ENCODE assay signal across 34 mouse cellular contexts in the genomic region with DNA sequence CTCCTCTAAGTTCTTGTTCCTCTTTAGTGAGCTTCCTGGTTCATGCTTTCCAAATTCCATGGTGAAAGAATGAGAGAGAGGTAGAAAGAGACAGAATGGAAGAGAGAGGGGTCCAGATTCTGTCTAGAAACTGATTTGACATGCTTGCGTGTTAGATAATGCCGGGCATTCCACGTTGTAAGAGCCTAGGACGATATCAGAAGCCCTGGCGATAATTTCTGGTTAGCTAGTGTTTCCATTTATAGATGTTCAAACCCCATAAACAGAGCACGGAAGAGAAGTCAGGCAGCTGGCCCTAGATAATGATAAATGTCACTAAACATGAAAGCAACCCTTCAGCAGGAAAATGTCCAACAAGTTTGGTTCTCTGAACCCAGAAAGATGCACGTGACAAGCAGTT. TPM values are rescaled to one million over a fixed set of nuclear protein-coding genes. Genes with fewer than 3 reads are reported as not detected.
DNase-seq lines count a peak whose midpoint lies in the region; ATAC-seq and TF ChIP-seq lines count a peak whose summit lies in the region.
"Had no signal": no experiment of that assay in that cellular context is flagged by ENCODE, and none has a peak within 500 bp of the region (broad histone marks: within the 10 kb centered on the region; RNA-seq: fewer than 3 reads in every experiment).

No protein-coding gene starts in this region.

- no peak for TF ChIP-seq CTCF in heart, adult 2 months (IDR thresholded peaks at IDR 0.05)

- H3K4me3 ChIP-seq in heart, adult 2 months = peak overlapping the region; percentile 48
- H3K4me3 ChIP-seq in heart, embryonic 11.5 days (ENCODE audit: low read depth, low read length) = peak overlapping the region; percentile 54
- peak overlapping the region; percentile 54 for H3K4me3 ChIP-seq in heart, embryonic 15.5 days
- H3K4me3 ChIP-seq: embryonic facial prominence, embryonic 12.5 days; hindbrain, embryonic 15.5 days; limb, embryonic 10.5 days; limb, embryonic 15.5 days; liver, embryonic 13.5 days; midbrain, embryonic 13.5 days had no signal

- peak in 1 of 2 experiments; percentile 23 for DNase-seq in heart, adult 2 months
- DNase-seq in heart, postnatal 25 days (ENCODE audit: low spot score) = no peak
- DNase-seq in skeletal muscle tissue, adult 2 months (ENCODE audit: low read depth, low spot score) = peak; percentile 75
- DNase-seq in cerebellum, adult 18-20 months = no peak
- DNase-seq in frontal cortex, postnatal 14 days (ENCODE audit: low spot score in 2 of 2) = no peak
- DNase-seq: adrenal gland, postnatal 10 days; B cell, adult 2 months; cerebellum, adult 11 months; cerebellum, adult 9-11 months; embryo, embryonic 11 days; gastrocnemius, postnatal 10 days; kidney, adult 9 months; kidney, postnatal 10 days; layer of hippocampus, adult 9-11 months; liver, embryonic 13.5 days; lung, adult 18-20 months; lung, postnatal 10 days; thymus, postnatal 4 days had no signal

- no peaks in the 10 kb centered on the region for H3K36me3 ChIP-seq in heart, adult 2 months (ENCODE audit: control insufficient read depth, insufficient read depth, low read length)
- H3K36me3 ChIP-seq in heart, embryonic 11.5 days (ENCODE audit: control insufficient read depth, insufficient read depth, low read length) = no peaks in the 10 kb centered on the region
- no peaks in the 10 kb centered on the region for H3K36me3 ChIP-seq in heart, embryonic 15.5 days
- H3K36me3 ChIP-seq: embryonic facial prominence, embryonic 12.5 days; hindbrain, embryonic 15.5 days; limb, embryonic 10.5 days; limb, embryonic 15.5 days; liver, embryonic 13.5 days; midbrain, embryonic 13.5 days had no signal

- intact Hi-C loops in heart, adult 2 months (cut with DNase I) = loop anchor here (5.0 kb wide), 1 partner anchor 35 kb away; no protein-coding TSS in a partner anchor
- intact Hi-C loops in heart, postnatal 25 days (cut with DNase I) = no loop called here

- no peak for ATAC-seq in heart, embryonic 11.5 days (replicated peaks; ENCODE audit: insufficient number of reproducible peaks, low FRiP score, low TSS enrichment)
- ATAC-seq in heart, embryonic 15.5 days (replicated peaks; ENCODE audit: insufficient number of reproducible peaks, insufficient read depth, low FRiP score, low read depth) = peak; percentile 77
- ATAC-seq: forebrain, embryonic 14.5 days; inflammation-experienced regulatory T-cells, adult 6 months; midbrain, embryonic 13.5 days had no signal

- WGBS in heart, adult 2 months = 15% methylated on average over 7 of the region's 7 CpGs
- 24% methylated on average over 7 of the region's 7 CpGs for WGBS in heart, embryonic 11.5 days (ENCODE audit: insufficient replicate concordance)
- 20% methylated on average over 7 of the region's 7 CpGs for WGBS in heart, embryonic 15.5 days

- peak overlapping the region; percentile 58 for H3K4me2 ChIP-seq in heart, embryonic 11.5 days
- H3K4me2 ChIP-seq in heart, embryonic 15.5 days = peak overlapping the region; percentile 47
- H3K4me2 ChIP-seq: embryonic facial prominence, embryonic 12.5 days; hindbrain, embryonic 15.5 days; limb, embryonic 15.5 days; liver, embryonic 13.5 days; midbrain, embryonic 13.5 days had no signal

- H3K27me3 ChIP-seq in heart, adult 2 months (ENCODE audit: control insufficient read depth, insufficient read depth, low read length) = no peaks in the 10 kb centered on the region
- no peaks in the 10 kb centered on the region for H3K27me3 ChIP-seq in heart, embryonic 11.5 days (ENCODE audit: control insufficient read depth, insufficient read depth, low read length)
- no peaks in the 10 kb centered on the region for H3K27me3 ChIP-seq in heart, embryonic 15.5 days
- H3K27me3 ChIP-seq: CH12.LX; embryonic facial prominence, embryonic 12.5 days; hindbrain, embryonic 15.5 days; limb, embryonic 15.5 days; liver, embryonic 13.5 days; midbrain, embryonic 13.5 days had no signal

- H3K9ac ChIP-seq in heart, adult 2 months (ENCODE audit: low read depth, low read length) = peak overlapping the region; percentile 53; the same call in 1 of the 2 replicates
- H3K9ac ChIP-seq in heart, embryonic 11.5 days (ENCODE audit: low read depth, low read length) = peak overlapping the region; percentile 70
- peak overlapping the region; percentile 58 for H3K9ac ChIP-seq in heart, embryonic 15.5 days
- H3K9ac ChIP-seq: embryonic facial prominence, embryonic 12.5 days; hindbrain, embryonic 15.5 days; limb, embryonic 15.5 days; liver, embryonic 13.5 days; midbrain, embryonic 13.5 days had no signal

- H3K4me1 ChIP-seq in heart, adult 2 months (ENCODE audit: control insufficient read depth, insufficient read depth, low read length) = no peaks in the 10 kb centered on the region; the same call in 1 of the 2 replicates
- peaks cover 10% of the 10 kb centered on the region; the same call in 1 of the 2 replicates for H3K4me1 ChIP-seq in heart, embryonic 11.5 days (ENCODE audit: control insufficient read depth, insufficient read depth, low read length)
- H3K4me1 ChIP-seq in heart, embryonic 15.5 days (replicated peaks) = 0 out of 2 replicates have a peak, but pooled peaks cover 4% of the 10 kb centered on the region
- H3K4me1 ChIP-seq: hindbrain, embryonic 15.5 days; limb, embryonic 15.5 days; liver, embryonic 13.5 days had no signal

- H3K27ac ChIP-seq in heart, adult 2 months = peak overlapping the region; percentile 84
- peak overlapping the region; percentile 93 for H3K27ac ChIP-seq in heart, embryonic 11.5 days (ENCODE audit: low read depth, low read length)
- H3K27ac ChIP-seq in heart, embryonic 15.5 days = peak overlapping the region; percentile 93
- H3K27ac ChIP-seq: embryonic facial prominence, embryonic 12.5 days; hindbrain, embryonic 15.5 days; limb, embryonic 10.5 days; limb, embryonic 15.5 days; liver, embryonic 13.5 days; macrophage; midbrain, embryonic 13.5 days had no signal

- H3K9me3 ChIP-seq in heart, embryonic 11.5 days (replicated peaks; ENCODE audit: control insufficient read depth, low read length) = no peaks in the 10 kb centered on the region
- no peaks in the 10 kb centered on the region for H3K9me3 ChIP-seq in heart, embryonic 15.5 days (replicated peaks)
- H3K9me3 ChIP-seq: embryonic facial prominence, embryonic 12.5 days; hindbrain, embryonic 15.5 days; limb, embryonic 10.5 days; limb, embryonic 15.5 days; liver, embryonic 13.5 days; midbrain, embryonic 13.5 days had no signal

- no peak; the same call in 1 of the 2 replicates for TF ChIP-seq POLR2A in heart, adult 2 months (IDR thresholded peaks at IDR 0.05; ENCODE audit: insufficient read depth, low read depth, low read length)

- H3K79me2 ChIP-seq in heart, adult 2 months (replicated peaks; ENCODE audit: control insufficient read depth, insufficient read depth, low read length) = no peaks in the 10 kb centered on the region

- no peak for TF ChIP-seq EP300 in heart, adult 2 months (IDR thresholded peaks at IDR 0.05; ENCODE audit: insufficient read depth, low read depth, low read length)

RNA-seq across cellular contexts. Expression of a gene that starts 5.1 kb away (rescaled TPM):
- total RNA-seq in heart, adult 2 months (2021) = 100 to 1,000 TPM; 128 to 148 TPM
- polyA plus RNA-seq in heart, adult 2 months (2012; rRNA removed) = 110 and 153 TPM in 2 replicates
- total RNA-seq in heart, postnatal 25 days (2021) = 100 to 1,000 TPM; 134 to 142 TPM
- 76.2 and 78.5 TPM in 2 replicates for polyA plus RNA-seq in heart, embryonic 11.5 days (2014; fragmentation: Nextera tagmentation; extraction: Ambion mirVana)
- 72.8 and 94.7 TPM in 2 replicates for polyA plus RNA-seq in heart, embryonic 15.5 days (2015; fragmentation: Nextera tagmentation; extraction: Ambion mirVana)
- total RNA-seq: CH12.LX; ES-E14; hematopoietic stem cell, adult 5-6 weeks; megakaryocyte-erythroid progenitor cell, adult 5-6 weeks had no signal
- polyA plus RNA-seq: liver, embryonic 13.5 days; macrophage; small intestine, adult 2 months; thymus, postnatal 0 days had no signal
